ENCODE assay signal across 16 mouse cellular contexts in the genomic region with DNA sequence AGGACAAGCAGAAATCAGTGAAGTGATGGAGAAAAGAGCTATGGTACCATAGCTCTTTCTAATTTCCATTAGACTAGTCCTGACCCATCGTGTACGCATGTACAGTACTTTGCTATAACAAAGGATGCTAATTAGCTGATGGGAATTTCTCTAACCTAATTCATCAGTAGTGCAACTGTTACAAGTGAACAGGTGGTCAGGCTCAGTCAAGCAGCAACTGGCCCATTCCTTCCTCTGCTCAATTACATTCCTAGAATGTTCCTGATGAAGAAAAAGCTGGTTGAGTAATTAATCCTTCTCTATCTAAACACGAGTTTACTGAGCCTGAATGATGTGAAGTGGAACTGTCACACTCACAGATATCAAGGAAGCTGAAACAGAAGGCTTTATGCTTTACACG.
"Had no signal": no experiment of that assay in that cellular context is flagged by ENCODE, and none has a peak within 500 bp of the region (broad histone marks: within the 10 kb centered on the region; RNA-seq: fewer than 3 reads in every experiment).

No protein-coding gene starts in this region.

- H3K36me3 ChIP-seq: intestine, embryonic 15.5 days; limb, embryonic 15.5 days; liver, embryonic 12.5 days; midbrain, embryonic 10.5 days; neural tube, embryonic 13.5 days had no signal

- H3K27me3 ChIP-seq: intestine, embryonic 15.5 days; limb, embryonic 15.5 days; liver, embryonic 12.5 days; neural tube, embryonic 13.5 days had no signal

- H3K4me2 ChIP-seq: intestine, embryonic 15.5 days; limb, embryonic 15.5 days; liver, embryonic 12.5 days; lung, embryonic 14.5 days; neural tube, embryonic 13.5 days had no signal

- H3K4me3 ChIP-seq: intestine, embryonic 15.5 days; limb, embryonic 15.5 days; liver, embryonic 12.5 days; midbrain, embryonic 10.5 days; neural tube, embryonic 13.5 days had no signal

- ATAC-seq: intestine, embryonic 15.5 days; liver, embryonic 12.5 days had no signal

- H3K4me1 ChIP-seq: intestine, embryonic 15.5 days; limb, embryonic 15.5 days; liver, embryonic 12.5 days; neural tube, embryonic 13.5 days had no signal

- H3K9ac ChIP-seq: intestine, embryonic 15.5 days; limb, embryonic 15.5 days; liver, embryonic 12.5 days; lung, embryonic 14.5 days; neural tube, embryonic 13.5 days had no signal

- DNase-seq: kidney, adult 2 months; kidney, postnatal 4 days; left cerebral cortex, postnatal 4 days; lung, embryonic 14.5 days; lung, postnatal 10 days; lung, postnatal 4 days; midbrain, embryonic 14.5 days; right cerebral cortex, adult 18-20 months; right cerebral cortex, postnatal 25 days; thymus, adult 18-20 months; thymus, postnatal 14 days had no signal

- H3K9me3 ChIP-seq: intestine, embryonic 15.5 days; limb, embryonic 15.5 days; liver, embryonic 12.5 days; midbrain, embryonic 10.5 days; neural tube, embryonic 13.5 days had no signal

- H3K27ac ChIP-seq: intestine, embryonic 15.5 days; limb, embryonic 15.5 days; liver, embryonic 12.5 days; midbrain, embryonic 10.5 days; neural tube, embryonic 13.5 days had no signal
